Mouse (Mus musculus): ENCODE data around the gene St13. TPM values are rescaled to one million over a fixed set of nuclear protein-coding genes. Genes with fewer than 3 reads are reported as not detected.

St13 gene
- 274 TPM for polyA plus RNA-seq (2014; fragmentation: Illumina TruSeq; extraction: RNeasy Lipid Tissue Mini Kit (QIAGEN cat#74804); ENCODE audit: low read depth, low replicate concordance)

GRCm38 (mm10) chr15:81399638-81400315 is at the start of gene St13, which contains the start of gene Xpnpep3:
Gene St13, minus strand, starts transcription at chr15:81400077.
Gene Xpnpep3, plus strand, starts transcription at chr15:81400138.

GRCm38 (mm10) chr15:81408199-81408598 is 8.3 kb upstream of the St13 start, which contains the start of gene Dnajb7:
Gene Dnajb7, minus strand, starts transcription at chr15:81408299.

GRCm38 (mm10) chr15:81360345-81361021 is 39.4 kb downstream of the St13 start, which contains the start of gene Slc25a17:
Gene Slc25a17, minus strand, starts transcription at chr15:81360812.

Other genes starting within 250 kb of the St13 start
- gene Mrtfa, start 209.3 kb downstream of the St13 start, polyA plus RNA-seq (2014; fragmentation: Illumina TruSeq; extraction: RNeasy Lipid Tissue Mini Kit (QIAGEN cat#74804); ENCODE audit: low read depth, low replicate concordance) = 0.58 TPM
- not detected for gene Mchr1, start 164.6 kb downstream of the St13 start, polyA plus RNA-seq (2014; fragmentation: Illumina TruSeq; extraction: RNeasy Lipid Tissue Mini Kit (QIAGEN cat#74804); ENCODE audit: low read depth, low replicate concordance)
- 108 TPM for gene Slc25a17, start 39.3 kb downstream of the St13 start, polyA plus RNA-seq (2014; fragmentation: Illumina TruSeq; extraction: RNeasy Lipid Tissue Mini Kit (QIAGEN cat#74804); ENCODE audit: low read depth, low replicate concordance)
- gene Xpnpep3, start 61 bp upstream of the St13 start, polyA plus RNA-seq (2014; fragmentation: Illumina TruSeq; extraction: RNeasy Lipid Tissue Mini Kit (QIAGEN cat#74804); ENCODE audit: low read depth, low replicate concordance) = 10.6 TPM
- gene Dnajb7, start 8.2 kb upstream of the St13 start, polyA plus RNA-seq (2014; fragmentation: Illumina TruSeq; extraction: RNeasy Lipid Tissue Mini Kit (QIAGEN cat#74804); ENCODE audit: low read depth, low replicate concordance) = 0.66 TPM
- 49.2 TPM for gene Rbx1, start 66.2 kb upstream of the St13 start, polyA plus RNA-seq (2014; fragmentation: Illumina TruSeq; extraction: RNeasy Lipid Tissue Mini Kit (QIAGEN cat#74804); ENCODE audit: low read depth, low replicate concordance)
- 16.8 TPM for gene Ep300, start 185.3 kb upstream of the St13 start, polyA plus RNA-seq (2014; fragmentation: Illumina TruSeq; extraction: RNeasy Lipid Tissue Mini Kit (QIAGEN cat#74804); ENCODE audit: low read depth, low replicate concordance)